Mouse (Mus musculus): ENCODE results near the gene Zdhhc5.
A peak's percentile ranks its signal among the peaks of the same experiment; 100 is the strongest.
"Not testable (repeated sequence)": the region's sequence is repeated elsewhere in the genome, so short reads cannot be mapped to it uniquely, and the experiment has no call there.

The Zdhhc5 gene

DNA sequence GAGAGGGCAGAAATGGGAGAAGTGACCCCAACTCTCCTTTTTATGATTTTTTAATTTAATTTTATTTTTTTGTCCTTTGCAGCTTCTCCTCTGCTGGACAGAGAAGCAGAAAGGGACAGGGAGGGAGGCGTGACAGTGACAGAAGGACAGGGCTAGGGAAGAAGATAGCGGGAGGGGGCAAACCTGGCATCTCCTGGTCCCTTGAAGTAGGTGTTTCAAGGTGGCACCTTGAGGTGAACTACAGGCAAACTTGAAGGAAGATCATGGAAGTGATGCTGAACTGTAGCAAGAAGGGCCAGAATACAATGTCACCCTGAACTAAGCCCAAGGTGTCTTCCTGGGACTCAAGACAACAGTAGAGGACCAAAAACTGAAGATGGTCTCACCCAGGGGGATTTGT lies 19.9 kb upstream of the Zdhhc5 start:
- DNase-seq (ENCODE audit: low spot score), result no peak

DNA sequence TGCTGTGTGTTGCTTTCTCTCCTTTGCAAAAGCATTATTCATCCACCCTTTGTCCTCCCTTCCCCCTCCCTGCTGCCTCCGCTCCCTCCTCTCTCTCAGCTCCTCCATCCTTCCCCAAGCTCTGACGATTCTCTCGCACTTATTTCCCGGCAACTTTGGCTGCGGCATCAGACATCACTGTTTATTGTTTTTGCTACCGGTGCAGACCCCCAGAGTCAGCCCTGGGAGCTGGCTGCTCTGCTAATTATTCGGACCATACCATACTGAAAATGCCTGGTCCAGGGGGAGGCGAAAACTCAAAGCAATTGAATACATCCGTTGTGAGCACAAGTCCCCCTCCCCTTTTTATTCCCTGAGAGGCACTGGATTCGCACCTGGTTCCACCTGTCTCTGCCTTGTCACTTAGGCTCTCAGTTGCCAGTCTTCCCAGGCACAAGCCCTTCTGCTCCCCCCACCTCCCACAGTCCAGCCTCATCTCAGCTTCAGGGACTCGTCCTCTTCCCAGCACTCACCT lies 19.4 kb upstream of the Zdhhc5 start:
- DNase-seq (ENCODE audit: low spot score), result no peak

DNA sequence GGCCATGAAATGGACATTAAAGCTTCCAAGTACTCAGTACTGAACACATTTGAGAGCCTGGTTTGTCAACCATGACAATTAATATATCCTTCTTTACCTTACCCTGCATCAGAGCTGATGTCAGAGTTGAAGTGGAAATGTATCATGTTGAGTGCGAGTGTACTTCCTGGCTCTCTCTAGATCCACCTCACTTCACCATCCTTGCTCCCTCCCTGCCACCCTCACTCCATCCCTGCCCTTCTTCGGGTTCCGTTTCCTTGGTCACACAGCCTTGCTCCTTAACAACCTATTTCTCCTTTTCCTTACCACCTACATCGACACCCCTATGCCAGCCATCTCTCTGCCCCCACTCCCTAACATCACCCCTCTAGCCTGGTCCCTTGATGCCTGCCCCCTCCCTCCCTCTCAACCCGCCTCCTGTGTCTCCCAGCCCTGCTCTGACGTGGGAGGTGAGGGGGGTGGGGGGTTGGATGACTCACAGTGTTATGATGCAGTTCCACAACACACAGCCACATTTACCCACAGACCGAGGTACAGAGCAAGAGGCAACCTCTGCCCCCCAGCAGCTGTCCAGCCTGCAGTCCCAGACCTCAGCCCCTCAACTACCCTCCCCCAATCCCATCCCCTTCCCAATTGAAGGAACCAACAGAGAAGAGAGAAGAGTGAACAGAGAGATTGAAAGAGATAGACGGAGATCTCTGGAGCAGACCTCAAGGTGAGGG lies 18.8 kb upstream of the Zdhhc5 start, which contains the start of gene Ypel4:
Gene Ypel4 (plus strand): TSS at position 480 of the 722 bp plus-strand sequence.
- no peak for DNase-seq (ENCODE audit: low spot score)

DNA sequence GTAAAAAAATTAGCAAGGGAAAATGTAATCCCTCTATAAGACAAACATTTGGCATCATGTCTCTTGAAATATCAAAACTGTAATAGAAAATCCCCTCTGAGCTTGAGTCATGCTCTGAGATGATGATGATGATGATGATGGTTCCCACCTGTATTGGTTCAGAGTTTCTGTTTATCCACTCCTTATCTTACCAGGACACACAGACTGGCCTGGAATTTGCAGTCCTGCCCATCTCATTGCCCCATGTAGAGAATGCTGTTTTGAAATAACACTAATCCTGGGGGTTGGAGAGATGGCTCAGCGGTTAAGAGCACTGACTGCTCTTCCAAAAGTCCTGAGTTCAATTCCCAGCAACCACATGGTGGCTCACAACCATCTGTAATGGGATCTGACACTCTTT lies 17.4 kb upstream of the Zdhhc5 start:
- DNase-seq (ENCODE audit: low spot score), result no peak

DNA sequence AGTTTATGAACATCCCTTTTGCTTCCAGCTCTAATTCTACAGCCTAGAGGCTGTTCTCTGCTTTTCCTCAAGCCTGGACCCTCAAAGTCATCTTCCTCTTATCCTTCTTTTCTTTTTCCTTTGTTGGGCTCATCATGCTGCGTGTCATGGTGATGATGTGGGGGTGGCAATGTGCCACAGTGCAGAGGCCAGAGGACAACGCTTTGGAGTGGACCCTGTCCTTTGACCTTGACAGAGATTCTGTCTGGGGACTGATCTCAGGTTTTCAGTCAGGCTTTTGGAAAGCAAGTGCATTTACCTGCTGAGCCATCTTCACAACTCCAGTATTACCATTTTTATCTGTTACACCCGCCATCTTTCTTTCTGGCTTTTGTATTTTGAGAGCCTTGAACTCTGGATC lies 16.2 kb upstream of the Zdhhc5 start:
- no peak for DNase-seq (ENCODE audit: low spot score)

DNA sequence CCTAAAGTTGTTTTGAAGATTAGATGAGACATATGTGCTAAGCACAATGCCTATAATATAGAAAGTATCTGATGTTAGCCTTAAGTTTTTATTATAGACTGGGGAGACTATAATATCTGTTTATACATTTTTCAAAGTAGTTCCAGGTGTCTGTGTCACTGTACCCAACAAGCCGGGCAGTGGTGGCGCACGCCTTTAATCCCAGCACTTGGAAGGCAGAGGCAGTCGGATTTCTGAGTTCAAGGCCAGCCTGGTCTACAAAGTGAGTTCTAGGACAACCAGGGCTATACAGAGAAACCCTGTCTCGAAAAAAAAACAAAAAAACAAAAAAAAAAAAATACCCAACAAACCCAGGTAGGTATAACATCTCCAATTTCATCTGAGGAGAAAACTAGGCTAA lies 13.2 kb upstream of the Zdhhc5 start:
- not testable (repeated sequence) for DNase-seq (ENCODE audit: low spot score)

DNA sequence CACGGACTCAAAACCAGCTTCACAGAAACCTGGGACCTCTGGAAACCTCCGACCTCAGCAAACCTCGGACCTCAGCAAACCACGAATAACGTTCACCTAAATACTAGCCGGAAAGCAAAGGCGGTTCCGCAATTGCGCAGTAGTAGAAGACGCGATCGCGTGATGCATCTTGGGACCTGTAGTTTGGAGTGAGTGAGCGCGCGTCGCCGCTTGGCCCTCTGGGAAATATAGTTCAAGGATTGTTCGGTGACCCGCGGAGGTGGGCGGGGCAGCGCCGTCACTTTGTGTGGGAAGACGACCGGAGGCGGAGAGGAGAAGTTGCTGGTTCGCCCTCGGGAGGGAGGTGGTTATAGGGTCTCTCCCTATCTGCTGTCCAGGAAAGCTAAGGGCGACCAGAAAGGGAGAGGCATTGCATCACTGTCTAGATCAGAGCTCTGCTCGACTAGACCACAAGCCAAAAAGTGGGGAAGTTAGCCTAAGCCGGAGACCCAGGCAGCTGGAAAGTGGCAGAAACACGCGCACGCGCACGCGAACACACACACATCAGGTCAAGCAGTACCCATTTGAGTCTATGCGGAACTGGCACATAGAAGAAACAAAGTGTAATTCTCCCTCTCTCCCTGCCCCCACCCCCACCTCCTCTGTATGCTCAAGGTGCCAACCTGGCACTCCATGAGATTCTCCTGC lies 12.3 kb upstream of the Zdhhc5 start, which contains the start of gene Clp1:
Gene Clp1 (minus strand): TSS at position 179 of the 687 bp plus-strand sequence.
- peak; percentile 99 for DNase-seq (ENCODE audit: low spot score)

DNA sequence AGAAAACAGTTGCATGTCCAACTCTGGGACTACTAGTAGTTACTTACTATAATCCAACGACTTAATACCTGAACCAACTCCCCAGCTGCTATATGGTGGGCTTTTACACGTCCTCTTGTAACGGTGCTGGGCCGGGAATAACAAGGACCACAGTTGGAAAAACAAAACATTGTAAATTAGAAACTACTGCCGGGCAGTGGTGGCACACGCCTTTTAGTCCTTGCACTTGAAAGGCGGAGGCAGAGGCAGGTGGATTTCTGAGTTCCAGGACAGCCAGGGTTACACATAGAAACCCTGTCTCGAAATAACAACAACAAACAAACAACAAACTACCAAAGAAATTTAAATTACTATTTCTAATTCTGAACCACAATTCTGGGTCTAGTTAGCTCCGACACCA lies 11.7 kb upstream of the Zdhhc5 start:
- no peak for DNase-seq (ENCODE audit: low spot score)

DNA sequence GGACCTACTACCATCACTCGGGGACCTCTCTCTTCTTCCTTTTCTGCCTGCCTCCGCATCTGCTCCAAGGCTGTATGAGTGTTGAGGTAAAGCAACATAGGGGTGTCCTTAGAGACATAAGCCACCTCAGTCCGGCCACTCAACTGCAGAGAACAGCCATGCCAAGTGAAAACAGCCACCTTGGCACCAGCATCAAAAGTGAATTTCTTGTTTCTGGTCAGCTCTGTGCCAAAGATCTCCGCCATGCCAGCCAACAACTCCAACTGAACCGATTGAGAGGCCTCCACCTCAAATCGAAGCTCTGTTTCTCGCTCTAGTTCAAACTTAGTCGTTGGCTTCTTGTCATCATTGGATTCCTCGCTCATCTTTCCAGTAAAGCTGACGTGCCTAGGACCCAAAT lies 10.8 kb upstream of the Zdhhc5 start:
- DNase-seq (ENCODE audit: low spot score), result no peak

DNA sequence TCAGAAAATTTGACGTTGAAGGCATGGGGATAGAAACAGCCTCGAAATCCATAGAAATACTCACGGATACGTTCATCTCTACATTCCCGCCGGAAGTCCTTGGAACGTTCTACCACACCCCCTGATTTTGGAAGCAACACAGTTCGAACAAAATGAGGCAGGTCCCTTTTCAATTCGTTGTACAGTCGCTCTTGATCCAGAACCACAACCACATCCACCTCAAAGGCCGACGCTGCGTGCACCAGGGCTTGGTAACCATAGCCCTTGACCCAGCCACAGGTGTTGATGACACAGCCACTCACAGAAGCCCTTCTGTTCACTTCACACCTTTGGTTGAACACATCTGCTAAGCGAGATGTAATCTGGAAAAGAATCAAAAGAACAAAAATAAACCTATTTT lies 8.9 kb upstream of the Zdhhc5 start:
- no peak for DNase-seq (ENCODE audit: low spot score)

DNA sequence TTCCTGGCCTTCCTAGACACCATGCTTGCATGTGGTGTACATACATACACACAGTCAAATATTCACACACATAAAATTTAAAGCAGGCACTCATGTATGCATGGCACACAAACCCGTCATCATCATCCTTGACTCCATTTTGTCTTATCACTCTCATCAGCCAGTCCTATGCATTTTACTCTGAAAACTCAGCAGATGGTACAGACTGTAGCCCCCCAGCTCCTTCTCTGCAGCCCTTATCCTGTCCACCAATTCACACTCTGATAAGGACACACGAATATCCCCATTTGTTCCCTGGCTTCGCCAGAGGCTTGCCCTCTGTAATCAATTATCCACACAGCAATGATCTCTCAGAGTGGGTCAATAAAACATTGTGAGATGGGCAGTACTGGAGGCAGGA lies 6.2 kb upstream of the Zdhhc5 start:
- DNase-seq (ENCODE audit: low spot score), result no peak

DNA sequence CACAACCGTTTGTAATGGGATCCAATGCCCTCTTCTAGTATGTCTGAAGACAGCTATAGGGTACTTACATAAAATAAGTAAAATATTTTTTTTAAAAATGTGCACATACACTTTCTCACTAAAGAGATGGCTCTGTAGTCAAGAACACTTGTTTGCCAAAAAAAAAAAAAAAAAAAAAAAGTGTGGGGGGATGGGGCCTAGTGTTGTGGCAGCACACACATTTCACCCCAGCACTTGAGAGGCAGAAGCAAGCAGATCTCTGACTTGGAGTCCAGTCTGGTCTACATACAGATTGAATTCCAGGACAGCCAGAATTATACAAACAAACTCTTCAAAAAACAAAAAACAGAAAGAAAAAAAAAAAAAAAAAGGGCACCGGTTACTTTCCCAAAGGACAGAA lies 5.7 kb upstream of the Zdhhc5 start:
- DNase-seq (ENCODE audit: low spot score), result no peak

DNA sequence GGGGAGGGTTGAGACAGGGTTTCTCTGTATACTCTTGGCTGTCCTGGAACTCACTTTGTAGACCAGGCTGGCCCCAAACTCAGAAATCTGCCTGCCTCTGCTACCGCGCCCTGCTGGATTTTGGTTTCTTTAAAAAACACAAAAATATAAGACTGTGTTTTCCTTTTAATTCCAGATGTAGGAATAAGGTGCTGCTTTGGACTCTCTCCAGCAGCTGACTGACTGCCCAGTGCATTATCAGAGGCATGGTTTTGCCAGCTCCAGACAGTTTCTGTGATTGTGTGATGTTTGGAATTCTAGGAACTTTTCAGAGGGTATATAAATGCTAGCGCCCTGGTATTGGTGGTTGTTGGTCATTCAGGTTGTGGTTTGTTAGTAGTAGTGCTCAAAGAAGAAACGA lies 2.4 kb upstream of the Zdhhc5 start:
- DNase-seq (ENCODE audit: low spot score), result no peak

DNA sequence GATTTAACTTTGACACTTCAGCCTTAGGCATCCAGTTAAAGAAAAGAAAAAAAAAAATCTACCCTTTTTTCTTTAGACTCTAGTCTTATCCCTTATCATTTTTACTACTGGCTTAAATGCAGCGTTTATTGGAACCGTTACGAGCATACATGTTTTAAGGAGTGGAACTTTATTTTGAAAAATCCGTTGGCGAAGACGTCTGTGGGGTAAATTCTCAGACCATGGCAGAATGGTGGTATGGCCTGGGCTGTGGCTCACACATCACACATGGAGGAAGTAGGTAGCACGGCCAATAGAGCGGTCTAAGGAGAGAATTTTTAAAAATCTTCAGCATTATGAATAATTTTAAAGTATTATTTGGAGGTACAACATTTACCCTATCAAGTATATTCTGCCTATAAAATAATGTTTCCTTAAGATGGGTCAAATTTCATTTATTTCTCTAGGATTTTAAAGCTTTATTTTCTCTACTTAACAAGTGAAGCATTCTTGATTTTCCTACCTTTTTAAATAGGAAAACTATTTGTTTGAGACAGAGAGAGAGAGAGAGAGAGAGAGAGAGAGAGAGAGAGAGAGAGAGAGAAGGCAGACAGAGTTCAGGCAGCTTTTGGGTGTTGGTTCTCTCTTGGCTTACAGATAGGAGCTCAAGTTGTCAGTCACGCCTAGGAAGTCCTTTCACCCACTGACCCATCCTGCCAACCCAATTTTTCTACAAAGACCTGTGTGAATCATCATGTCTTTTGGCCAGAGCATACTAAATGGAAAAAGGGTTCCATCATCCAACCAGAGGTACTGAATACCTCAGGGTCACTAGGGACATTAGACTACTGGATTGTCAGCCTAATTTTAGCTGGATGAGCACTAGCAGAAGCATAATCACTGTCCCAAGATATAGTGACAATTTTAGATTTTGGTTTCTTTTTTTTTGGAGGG lies 1.7 kb upstream of the Zdhhc5 start:
- peak; percentile 80 for DNase-seq (ENCODE audit: low spot score)

DNA sequence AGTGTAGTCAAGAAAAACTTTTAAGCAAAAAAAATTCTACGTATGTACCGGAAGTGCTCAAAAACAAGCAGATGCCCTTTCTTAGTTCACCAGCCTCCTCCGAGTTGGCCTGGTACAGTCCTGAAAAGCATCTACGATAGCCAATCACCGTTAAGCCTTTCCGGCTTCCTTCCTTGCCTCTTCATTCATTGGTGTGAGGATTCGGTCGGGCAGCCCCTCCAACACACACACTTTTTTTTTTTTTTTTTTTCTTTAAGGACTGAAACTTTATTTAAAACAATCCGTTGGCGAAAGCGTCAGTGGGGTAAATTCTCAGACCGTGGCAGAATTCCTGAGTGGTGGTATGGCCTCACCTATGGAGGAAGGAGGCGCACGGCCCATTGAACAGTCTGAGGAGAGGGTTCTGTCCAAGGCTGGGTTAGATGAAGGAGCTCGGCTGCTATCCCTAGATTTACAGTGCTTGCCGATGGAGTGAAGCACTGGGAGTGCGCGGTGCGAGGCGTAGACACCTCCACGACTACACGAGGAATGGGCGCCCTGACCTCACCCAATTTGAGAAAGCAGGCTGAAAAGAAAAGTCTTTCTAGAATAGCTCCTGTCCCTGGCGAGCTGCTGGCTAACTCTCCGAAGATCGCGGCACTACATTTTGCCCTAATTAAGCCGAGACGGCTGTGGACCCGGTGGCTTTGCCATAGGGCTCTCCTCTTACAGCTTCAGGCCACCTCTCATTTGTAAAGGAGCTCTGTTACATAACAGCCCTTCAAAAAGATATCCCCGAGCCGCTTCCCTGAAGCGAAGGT lies 782 bp upstream of the Zdhhc5 start:
- DNase-seq (ENCODE audit: low spot score), result peak; percentile 98

DNA sequence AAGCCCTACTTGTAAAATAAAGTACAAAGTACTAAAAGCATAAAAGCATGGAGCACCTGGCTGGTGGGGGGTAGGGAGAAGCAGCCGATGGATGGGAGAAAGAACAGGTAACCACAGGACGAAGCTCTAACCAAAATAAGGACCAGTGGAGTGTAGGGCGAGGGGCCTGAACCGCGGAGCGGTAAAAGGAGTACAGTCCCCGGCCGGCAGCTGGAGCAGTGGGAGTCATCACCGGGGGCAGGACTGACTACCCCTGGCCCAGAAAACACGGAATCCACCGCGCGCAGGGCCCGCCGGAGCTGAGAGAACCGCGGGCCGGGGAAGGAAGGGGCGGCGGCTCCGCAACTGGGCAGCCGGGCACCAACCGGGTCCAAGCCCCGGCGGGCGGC lies 564 bp downstream of the Zdhhc5 start:
- no peak for DNase-seq (ENCODE audit: low spot score)

DNA sequence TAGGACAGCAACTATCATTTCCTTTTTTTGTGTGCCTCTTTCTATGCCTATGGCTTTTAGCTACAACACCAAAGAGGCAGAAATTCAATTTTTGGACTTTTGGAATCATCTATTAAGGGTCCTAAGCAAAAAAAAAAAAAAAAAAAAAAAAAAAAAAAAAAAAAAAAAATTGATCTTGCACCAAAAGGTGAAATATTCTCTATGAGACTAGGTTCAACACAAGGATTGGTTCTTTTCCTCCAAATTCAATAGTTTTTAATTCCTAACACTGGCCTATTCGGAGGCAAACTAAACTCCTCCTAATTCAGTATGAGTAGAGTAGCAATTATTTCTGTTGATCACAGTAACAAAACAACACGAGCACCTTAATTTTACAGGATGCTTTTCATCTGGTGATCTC lies 3.1 kb downstream of the Zdhhc5 start:
- DNase-seq (ENCODE audit: low spot score), result no peak

DNA sequence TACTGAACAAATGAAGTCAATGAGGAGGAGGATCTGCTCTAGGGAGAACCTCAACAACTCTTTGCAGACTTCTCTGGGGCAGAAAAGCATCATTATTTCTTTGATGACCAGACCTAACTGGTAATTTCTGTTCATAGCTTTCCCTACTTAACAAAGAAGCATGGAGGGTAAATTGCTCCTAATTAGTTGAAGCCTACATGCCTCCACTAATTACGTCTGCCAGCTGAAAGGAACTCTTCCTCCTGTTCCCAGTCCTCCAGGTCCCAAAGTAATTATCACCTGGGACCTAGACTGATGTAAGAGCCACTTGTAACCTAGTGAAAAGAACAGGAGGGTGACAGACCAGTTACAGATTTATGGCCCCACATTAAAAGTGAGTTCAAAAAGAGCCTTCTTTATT lies 7.5 kb downstream of the Zdhhc5 start:
- DNase-seq (ENCODE audit: low spot score), result no peak

DNA sequence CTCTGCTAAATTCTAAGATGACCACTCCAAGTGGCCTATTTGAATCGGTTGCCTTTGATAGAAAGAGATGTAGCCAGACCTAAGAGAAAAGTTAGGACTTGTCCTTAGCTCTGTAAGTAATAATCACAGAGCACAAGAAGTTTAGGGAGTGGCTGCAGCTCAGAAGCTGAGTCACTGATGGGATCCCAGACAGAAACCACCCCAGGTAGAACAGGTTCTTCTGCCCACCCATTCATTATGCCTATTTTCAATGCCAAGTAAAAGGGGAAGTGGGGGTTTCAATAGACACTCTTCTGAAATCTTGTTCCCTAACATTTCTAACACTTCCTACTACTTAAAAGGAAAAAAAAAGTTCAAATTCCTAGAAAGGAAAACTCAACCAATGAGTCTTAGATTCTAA lies 9.7 kb downstream of the Zdhhc5 start:
- DNase-seq (ENCODE audit: low spot score), result no peak

DNA sequence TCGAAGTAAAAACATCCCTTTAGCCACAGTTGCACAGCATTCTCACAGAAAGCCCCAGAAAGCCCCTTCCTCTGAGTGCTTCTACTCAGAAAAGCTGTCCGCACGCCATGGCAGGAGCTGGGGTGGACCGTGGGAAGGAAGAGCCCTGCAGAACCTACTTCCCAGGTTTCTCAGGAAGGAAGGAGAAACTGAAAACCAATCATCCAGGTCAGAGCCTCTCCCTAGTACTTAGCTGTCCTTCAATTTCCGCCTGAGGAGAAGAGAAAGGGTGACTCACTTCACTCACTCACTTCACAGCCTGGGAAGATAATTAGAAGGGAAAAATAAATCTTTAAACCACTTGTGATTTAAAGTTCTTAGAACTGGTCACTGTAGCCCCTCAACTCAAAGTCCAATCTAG lies 10.7 kb downstream of the Zdhhc5 start:
- DNase-seq (ENCODE audit: low spot score), result no peak

DNA sequence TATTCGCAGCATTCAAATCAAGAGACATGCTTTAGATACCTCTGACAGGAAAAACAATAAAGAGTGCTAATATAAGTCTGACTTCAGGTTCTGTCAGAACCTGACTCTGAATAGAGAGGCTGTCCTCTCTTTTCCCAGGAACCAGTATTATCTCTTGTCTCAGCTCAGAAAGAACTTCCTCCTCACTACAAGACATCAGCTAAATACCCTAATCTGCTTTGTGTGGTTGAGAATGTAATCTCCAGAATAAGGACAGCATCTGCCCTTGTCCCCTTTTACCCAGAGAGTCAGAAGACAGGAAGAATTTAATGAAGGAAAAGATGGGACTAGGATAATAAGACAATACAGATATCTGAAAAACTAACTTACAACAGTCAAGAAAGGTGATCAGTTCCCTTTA lies 11.5 kb downstream of the Zdhhc5 start:
- no peak for DNase-seq (ENCODE audit: low spot score)
